Mouse (Mus musculus) thymus, postnatal 10 days (tissue): ENCODE data around the gene Slc31a1.
A peak's percentile ranks its signal among the peaks of the same experiment; 100 is the strongest.

Source experiments
- DNase-seq, 2 experiments: peaks; one replicate each; pipeline ENCODE4 v3.0.0; 2021; ENCODE audit warnings: low spot score in 2 of 2

Slc31a1 gene

DNA sequence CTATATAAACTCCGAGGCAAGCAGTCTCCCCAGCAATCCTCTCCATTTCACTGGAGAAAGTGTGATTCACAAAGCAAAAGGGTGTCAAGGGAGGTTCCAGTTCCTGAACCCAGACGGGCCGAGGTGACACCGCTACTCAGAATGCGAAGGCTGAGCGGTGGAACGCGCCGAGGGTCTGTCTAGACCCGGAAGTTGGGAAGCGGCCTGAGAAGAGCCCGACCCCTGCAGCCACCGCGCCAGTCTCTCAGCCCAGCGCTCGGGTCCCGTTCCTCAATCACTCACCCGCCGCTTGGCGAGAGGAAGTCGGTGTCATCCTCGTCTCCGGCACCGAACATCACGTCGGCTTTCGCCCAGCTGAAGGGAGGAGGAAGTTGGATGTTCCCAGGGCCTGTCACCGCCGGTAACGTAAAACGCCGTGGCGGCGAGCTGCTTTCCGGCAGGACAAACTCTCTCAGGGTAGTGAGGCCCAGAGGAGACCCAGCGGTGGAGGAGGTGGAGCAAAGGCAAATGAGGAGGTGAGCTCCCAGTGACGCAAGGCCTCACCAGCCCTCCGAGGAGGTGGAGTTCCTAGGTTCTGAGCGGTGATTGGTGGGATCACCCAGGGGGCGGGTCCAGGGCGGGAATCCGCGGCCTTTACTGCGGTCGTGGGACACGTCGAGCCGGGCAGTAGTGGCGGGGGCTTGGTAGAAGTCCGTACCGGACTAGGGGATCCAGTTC, at the start of gene Slc31a1, which contains the start of gene Fkbp15:
Gene Slc31a1 (plus strand): TSS at position 640 of the 717 bp plus-strand sequence.
Gene Fkbp15 (minus strand): TSS at position 461 of the 717 bp plus-strand sequence.
- peak; percentile 95 for DNase-seq

DNA sequence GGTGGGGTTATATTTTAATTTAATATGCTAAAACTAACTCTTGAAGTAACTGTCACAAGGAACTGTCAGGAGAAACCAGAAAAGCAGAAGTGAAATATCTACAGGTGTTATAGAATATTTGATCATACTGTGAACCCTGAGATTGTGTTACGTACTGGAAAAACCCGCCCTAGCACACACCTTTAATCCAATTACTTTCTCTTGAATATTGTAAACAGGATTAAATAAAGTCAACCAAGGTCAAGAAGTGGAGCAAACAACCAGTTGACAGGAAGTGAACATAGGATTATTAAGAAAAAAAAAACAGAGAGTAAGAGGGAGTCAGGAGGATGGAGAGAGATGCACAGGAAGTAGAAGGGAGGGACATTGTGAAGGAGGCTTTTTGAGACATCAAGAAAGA, 47.7 kb upstream of the Slc31a1 start:
- no peak for DNase-seq

GRCm38 (mm10) chr4:62313641-62314211, 46.8 kb upstream of the Slc31a1 start:
- DNase-seq: no peak

- DNase-seq: no peak
Observed at GRCm38 (mm10) chr4:62314516-62314915, 46.0 kb upstream of the Slc31a1 start.

DNA sequence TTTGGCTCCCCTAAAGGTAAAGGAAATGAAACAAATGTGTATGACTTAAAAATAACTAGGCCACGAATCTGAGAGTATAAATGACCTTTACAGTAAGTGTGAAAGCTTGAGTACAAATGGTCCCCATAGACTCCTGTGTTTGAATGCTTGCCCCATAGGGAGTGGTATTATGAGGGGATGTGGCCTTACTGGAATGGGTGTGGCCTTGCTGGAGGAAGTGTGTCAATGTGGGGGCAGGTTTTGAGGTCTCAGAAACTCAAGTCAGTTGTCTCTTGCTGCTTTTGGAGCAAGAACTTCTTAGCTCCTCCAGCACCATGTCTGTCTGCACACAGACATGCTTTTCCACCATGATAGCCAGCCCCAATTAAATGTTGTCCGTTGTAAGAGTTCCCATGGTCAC, 44.1 kb upstream of the Slc31a1 start:
- no peak for DNase-seq

- no peak for DNase-seq
Observed at GRCm38 (mm10) chr4:62318294-62318693, 42.2 kb upstream of the Slc31a1 start.

GRCm38 (mm10) chr4:62322684-62323083, 37.8 kb upstream of the Slc31a1 start:
- no peak for DNase-seq

- DNase-seq: no peak
Observed at GRCm38 (mm10) chr4:62326111-62326510, 34.4 kb upstream of the Slc31a1 start.

- no peak for DNase-seq
Observed at GRCm38 (mm10) chr4:62328941-62329660, 31.4 kb upstream of the Slc31a1 start.

DNA sequence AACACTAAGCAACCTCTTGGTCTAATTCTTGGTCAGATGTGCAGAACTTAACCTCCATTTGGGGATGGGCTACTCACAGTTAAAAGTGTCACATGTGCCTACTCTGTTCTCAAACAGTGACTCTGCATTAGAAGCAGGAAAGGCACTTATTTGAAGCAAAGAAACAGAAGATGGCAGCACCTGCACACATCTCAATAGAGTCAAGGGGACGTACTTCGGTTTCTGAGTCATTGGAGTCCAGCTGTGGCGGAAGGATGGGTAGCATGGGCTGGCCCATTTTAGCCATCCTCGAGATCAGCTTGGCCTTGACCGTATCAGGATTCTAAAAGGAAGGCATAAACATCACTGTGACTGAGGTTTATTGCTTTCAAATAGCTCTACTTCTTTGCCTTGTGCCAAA, 28.6 kb upstream of the Slc31a1 start:
- no peak for DNase-seq

GRCm38 (mm10) chr4:62338536-62338935, 22.0 kb upstream of the Slc31a1 start:
- DNase-seq: no peak

DNA sequence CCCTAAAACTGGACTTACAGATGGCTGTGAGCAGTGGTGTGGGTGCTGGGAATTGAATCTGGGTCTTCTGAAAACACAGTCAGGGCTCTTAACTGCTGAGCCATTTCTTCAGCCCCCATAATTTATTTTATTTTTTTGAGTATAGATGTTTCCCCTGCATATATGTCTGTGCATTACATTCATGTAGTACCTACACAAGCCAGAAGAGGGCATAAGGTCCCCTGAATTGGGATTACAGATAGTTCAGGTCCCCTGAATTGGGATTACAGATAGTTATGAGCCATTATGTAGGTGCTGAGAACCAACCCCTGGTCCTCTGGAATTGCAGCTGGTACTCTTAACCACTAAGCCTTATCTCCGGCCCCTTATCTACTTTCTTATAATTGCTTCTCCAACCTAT, 16.5 kb upstream of the Slc31a1 start:
- peak in 1 of 2 experiments; percentile 40 for DNase-seq

GRCm38 (mm10) chr4:62345827-62346226, 14.7 kb upstream of the Slc31a1 start:
- DNase-seq: no peak

DNA sequence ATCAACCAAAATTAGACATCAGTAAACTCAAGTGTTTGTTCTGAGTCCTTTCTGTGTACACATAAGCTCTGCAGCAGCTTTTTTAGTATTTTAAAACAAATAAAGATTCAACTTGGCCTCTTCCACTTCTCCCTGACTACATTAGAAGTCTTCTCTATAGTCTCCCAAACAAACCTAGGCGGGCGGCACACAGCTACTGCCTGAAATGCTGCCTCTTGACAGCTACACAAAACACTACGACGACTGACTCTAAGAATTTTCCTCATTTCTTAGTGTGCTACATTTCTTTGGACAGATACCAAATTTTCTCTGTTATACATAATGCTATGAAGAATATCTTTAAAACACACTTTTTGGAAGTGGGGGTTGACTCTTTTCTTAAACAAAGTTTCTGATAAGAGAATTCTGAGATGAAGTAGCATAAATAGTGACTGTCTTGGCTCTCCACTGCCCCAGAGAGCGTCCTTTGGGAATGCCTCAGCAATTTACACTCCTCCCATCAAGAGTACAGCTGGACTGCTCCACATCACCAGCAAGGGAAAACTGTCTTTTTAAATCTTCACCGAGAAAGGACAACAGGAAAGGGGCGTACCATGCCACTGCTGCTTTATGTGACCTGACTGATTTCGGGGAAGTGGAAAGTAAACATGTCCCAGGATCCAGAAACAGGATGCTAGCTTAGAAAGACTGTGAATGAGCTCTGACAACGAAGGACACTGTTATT, 12.8 kb upstream of the Slc31a1 start:
- DNase-seq: no peak

DNA sequence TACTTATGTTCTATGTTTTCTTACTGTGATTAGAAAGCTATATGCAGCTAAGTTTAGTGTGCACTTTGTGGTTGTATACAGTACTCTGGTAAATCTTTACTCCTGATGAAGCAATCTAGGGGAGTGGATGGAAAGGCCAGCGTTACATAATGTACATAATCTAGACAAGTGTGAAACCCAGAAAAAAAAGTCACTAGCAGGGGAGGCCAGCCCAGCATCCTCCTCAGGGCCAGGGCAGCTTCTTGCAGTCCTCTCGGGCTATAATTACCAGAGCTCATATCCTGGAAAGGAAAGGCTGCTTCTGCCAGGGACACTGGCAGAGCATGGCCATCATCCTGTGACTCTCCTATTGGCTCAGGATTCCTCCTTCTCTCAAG, 12.2 kb upstream of the Slc31a1 start:
- no peak for DNase-seq

DNA sequence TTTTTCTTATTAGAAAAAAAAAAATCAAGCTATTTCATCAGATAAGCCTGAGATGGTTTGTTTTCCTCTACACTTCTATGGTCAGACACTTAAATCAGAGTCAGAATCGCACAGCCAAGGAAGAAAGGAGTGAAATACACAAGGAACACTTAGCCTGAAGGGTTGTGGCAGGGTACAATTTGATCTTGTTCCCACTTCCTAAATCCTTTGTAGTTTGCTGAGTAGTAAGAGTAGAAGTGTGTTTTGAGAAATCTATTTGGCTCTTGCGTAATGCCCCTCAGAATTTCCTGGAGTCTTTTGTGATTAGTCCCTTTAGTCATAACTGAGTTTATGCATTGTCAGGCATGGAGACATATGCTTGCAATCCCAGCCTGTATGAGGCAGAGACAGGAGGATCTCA, 11.2 kb upstream of the Slc31a1 start:
- no peak for DNase-seq

- DNase-seq: no peak
Observed at GRCm38 (mm10) chr4:62357631-62358148, 2.8 kb upstream of the Slc31a1 start.

DNA sequence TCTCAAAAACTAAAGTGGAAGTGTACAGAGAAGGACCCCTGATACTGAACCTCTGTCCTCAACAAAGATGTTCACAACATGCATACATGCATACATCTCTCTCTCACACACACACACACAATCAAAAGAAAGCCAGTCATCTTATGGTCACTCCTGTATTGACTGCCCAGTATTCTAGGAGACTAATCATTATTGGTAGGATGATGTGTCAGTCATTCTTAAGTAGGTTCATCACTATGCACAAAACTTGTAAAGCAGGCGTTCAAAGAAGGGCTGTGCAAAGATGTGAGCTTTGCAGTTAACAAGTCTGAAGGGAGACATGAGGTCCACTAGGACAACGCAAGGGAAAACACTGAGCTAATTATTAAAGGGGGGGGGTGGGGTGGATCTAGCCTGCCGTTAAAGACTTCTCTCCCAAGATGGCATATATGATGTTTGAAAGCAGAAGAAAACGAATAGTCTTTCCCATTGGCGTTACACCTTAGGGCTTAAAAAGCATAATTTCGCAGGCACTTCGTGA, 1.2 kb upstream of the Slc31a1 start:
- no peak for DNase-seq

- no peak for DNase-seq
Observed at GRCm38 (mm10) chr4:62360805-62361455, 403 bp downstream of the Slc31a1 start.

- DNase-seq: no peak
Observed at GRCm38 (mm10) chr4:62361571-62361970, 1.0 kb downstream of the Slc31a1 start.

DNA sequence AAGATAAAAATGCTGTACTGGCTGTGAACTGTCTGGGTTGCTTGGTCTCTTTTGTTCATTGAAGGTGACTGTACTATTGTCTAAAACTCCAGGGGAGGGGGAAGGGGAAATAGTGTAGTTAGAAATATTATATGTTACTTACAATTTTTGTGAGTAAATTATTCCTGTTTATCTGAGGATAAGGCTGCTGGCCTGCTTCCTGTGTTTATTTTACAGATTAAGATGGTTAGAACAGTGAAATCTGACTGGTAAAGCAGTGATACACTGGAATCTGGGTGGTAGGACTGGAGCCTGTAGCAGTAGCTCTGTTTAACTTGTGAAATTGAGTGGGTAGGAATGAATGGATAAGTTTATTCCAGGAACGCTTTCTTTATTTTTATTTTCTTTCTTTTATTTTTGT, 1.5 kb downstream of the Slc31a1 start:
- no peak for DNase-seq
